Mouse (Mus musculus) cerebellum, postnatal 4 days (tissue): ENCODE data around the gene Rmi2.
"Not testable (repeated sequence)": the region's sequence is repeated elsewhere in the genome, so short reads cannot be mapped to it uniquely, and the experiment has no call there.

ENCODE experiments used
- DNase-seq, 2 experiments: peaks; one replicate each; pipeline ENCODE4 v3.0.0; 2022; ENCODE audit warnings: low spot score in 2 of 2, mixed read lengths in 1 of 2

Rmi2 gene

GRCm38 (mm10) chr16:10827269-10827668 lies 7.6 kb upstream of the Rmi2 start:
- no peak for DNase-seq

GRCm38 (mm10) chr16:10827766-10828460 lies 6.9 kb upstream of the Rmi2 start:
- no peak for DNase-seq

DNA sequence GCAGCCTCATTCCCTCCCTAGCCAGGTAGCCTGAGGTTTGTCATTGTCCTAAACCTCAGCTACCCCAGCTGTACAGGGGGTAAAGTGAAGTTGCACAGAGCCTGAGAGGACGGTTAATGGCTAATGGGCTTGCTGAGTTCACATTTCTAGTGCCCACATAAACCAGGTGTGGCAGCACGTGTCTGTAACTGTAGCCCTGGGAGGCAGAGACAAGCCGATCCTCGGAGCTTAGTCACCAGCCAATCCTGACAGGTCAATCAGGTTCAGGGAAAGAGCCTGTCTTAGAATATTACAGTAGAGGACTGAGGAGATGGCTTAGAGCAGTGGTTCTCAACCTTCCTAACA lies 6.4 kb upstream of the Rmi2 start:
- no peak for DNase-seq

- no peak for DNase-seq
Observed at GRCm38 (mm10) chr16:10834542-10834910, 333 bp upstream of the Rmi2 start.

GRCm38 (mm10) chr16:10836388-10836787 lies 1.5 kb downstream of the Rmi2 start:
- no peak for DNase-seq

DNA sequence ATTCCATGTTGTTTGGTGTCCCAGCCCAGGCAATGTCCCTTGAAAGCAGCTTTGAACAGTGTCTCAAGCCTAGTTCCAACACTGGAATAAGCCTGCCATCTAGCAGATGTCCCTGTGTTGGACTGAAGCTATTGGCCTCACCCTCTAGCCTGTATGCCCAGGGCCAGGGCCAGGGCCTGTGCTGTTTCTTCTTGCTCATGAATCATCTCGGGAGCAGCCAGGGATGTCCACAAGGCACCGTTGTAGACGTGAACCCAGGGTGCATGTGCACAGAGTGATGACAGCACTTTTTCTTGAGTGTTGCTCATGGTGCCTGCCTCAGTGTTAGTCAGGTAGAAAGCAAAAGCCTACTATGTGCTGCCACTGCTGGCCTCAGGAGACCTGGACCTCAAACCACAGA lies 2.4 kb downstream of the Rmi2 start:
- no peak for DNase-seq

- DNase-seq: no peak
Observed at GRCm38 (mm10) chr16:10837903-10838302, 3.0 kb downstream of the Rmi2 start.

DNA sequence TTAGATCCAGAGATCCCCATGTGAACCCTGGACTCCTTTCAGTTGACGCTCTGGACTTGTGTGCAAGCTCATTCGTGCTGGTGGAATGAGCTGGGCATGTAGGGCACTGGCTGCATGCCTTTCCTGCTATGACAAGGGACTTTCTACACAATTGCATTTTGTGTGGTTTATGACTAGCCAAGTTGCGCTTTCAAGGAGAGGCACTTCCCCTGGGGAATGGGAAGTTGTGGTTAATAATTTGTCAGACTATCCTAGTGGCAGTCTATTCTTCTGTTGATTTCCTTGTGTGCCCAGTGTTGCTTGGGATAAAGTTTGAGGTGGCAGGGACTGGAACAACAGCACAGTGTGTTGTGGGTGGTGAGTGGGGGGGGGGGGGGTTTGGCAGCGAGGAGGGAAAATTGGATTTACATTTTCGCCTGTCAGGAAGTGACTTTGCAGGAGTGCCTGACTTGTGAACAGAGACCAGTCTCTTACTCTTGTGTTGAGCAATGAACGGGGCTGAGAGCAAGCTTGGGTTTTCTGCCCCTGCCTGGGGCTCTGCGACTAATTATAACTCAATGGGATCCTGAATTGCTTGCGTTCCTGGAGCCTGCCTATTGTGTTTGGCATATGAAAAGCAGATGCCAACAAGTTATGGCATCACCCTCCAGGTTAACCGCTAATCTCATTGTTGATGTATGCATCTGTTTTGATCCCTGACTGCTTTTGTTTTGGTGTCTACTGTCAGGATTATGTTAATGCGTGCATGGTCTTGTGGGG lies 3.8 kb downstream of the Rmi2 start:
- DNase-seq: no peak

GRCm38 (mm10) chr16:10840018-10840417 lies 5.2 kb downstream of the Rmi2 start:
- DNase-seq: no peak

GRCm38 (mm10) chr16:10842282-10842855 lies 7.5 kb downstream of the Rmi2 start:
- peak in 1 of 2 experiments; percentile 35 for DNase-seq

DNA sequence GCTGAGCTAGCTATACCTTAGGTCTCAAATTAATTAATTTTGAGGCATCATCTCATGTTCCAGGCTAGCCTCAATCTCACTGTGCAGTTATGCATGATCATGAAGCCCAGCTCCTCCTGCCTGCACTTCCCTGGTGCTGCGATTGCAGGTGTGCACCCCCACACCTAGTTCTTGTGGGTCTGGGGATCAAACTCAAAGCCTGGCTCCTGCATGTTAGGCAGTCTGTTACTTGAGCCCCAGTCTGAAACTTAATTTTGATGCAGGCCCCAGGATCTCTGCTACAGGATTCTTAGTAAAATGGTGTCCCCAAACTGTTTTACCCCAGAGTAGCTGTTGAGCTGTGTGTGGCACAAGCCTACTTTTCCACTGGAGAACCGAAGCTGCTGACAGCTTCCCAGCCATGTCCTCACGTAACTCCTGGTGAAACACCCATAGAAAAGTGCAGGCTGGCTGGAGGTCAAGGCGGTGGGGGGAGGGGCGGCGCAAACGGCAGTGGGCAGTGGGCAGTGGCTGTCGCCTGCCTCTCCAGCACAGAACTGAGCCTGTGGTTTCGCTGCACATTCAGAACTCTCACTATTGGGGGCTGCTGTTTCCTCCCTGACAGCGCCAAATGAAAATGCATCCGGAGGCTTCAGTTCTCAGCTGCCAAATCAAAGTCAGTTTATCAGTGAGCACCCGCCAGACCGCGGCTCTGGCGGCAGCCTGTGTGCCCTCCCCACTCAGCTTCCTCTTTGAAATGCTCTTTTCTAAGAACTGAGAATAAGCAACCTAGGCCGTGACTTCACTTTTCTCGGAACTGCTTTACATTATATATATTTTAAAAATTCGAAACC lies 8.8 kb downstream of the Rmi2 start:
- DNase-seq: peak in 1 of 2 experiments; percentile 40

GRCm38 (mm10) chr16:10844319-10844670 lies 9.4 kb downstream of the Rmi2 start:
- DNase-seq: no peak

DNA sequence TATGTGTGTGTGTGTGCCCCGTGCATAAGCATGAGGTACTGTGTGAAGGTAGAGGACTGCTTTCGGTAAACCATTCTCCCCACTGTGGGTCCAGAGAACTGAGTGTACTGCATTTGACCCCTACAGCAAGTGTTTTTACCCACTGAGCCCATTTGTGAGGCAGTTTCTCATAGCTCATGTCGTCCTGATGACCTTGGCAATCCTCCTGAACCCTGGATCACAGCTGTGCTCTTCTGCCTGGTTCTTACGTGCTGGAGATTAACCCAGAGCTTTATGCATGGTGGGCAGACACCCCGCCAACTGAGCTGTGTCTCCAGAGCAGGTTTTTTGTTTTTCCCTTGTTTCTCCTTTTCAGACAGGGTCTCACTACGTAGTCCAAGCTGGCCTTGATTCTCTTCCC lies 11.1 kb downstream of the Rmi2 start:
- no peak for DNase-seq

DNA sequence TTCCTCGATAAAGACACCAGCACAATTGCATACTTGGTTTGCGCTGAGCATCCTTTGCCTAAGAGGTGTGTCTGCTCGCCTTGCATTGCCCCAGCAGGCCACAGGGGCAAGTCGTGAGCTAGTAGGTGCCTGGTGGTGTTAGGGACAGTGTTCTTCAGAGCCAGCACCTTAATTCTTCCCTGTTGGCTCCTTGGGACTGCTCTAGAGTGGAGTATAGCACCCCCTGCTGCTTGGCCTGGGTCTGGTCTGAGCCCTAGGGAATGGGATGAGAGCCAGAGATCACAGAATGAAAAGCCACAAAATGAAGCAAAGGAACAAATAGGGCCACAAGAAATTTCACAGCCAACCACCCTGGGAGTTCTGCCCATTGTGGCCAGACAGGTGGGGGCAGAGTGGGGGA lies 11.6 kb downstream of the Rmi2 start:
- DNase-seq: peak in 1 of 2 experiments; percentile 36

DNA sequence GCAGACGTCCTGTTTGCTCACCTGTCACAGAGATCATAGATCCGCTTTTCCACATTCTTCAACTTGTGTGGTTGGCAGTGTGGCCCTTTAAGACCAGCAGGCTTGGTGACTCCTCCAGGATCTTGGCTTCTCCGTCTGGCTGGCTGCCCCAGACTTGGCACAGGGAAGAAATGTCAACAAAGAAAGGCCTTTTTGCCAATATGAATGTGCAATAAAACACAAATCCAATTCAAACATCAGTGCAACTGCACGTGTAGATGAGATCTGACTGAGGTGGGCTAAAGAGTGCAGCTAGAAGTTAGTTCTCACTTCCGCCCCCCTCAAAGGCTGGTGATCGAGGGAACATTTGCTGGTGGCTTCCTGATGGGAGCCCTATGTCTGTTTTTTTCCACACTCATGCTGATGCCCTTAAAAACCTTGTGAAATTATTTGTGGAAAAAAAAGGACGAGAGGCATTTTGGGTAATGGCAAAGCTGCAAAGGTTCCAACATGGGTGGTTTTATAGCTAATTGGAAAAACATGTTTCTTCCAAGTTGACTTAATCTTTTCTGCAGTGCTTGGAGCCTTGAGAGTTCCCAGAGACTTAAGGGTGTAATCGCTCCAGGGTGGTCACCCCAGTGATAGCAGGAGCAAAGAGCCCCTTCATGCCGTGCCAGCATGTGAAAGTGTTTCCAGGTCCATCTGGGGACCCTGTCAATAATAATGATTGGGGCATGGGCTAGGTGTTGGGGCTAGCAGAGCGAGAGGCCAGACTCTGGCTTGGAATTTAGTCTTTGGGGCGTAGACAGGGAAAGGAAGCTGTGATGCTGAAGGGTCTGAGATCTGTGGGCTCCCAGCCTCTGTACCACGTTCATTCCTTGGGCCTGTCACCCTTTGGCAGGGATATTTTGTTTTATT lies 15.4 kb downstream of the Rmi2 start:
- peak in 1 of 2 experiments; percentile 72 for DNase-seq

GRCm38 (mm10) chr16:10850905-10851304 lies 16.0 kb downstream of the Rmi2 start:
- DNase-seq: no peak

GRCm38 (mm10) chr16:10852216-10852615 lies 17.4 kb downstream of the Rmi2 start:
- not testable (repeated sequence) for DNase-seq

DNA sequence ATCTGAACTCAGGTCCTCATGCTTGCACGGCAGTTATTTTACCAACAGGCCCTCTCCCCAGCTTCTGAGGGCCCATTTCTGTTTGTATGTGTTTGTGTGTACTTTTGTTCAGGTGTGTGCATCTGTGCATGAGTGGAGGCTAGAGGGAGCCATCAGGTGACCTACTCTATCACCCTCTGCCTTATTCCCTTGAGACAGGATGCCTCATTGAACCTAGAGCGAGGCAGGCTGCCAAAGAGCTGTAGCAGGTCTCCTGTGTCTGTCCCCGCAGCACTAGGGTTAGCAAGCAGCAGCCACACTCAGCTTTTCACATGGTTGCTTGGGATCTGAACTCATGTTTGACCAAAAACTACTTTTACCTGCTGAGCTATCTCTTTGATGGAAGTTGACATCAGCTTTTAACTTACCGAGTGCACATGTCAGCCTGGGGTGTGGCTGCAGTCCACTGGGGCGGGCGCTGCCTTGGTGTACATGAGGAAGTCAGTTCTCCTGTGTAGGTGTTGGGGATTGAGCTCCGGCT lies 24.9 kb downstream of the Rmi2 start:
- DNase-seq: no peak

GRCm38 (mm10) chr16:10861408-10861807 lies 26.5 kb downstream of the Rmi2 start:
- DNase-seq: no peak

DNA sequence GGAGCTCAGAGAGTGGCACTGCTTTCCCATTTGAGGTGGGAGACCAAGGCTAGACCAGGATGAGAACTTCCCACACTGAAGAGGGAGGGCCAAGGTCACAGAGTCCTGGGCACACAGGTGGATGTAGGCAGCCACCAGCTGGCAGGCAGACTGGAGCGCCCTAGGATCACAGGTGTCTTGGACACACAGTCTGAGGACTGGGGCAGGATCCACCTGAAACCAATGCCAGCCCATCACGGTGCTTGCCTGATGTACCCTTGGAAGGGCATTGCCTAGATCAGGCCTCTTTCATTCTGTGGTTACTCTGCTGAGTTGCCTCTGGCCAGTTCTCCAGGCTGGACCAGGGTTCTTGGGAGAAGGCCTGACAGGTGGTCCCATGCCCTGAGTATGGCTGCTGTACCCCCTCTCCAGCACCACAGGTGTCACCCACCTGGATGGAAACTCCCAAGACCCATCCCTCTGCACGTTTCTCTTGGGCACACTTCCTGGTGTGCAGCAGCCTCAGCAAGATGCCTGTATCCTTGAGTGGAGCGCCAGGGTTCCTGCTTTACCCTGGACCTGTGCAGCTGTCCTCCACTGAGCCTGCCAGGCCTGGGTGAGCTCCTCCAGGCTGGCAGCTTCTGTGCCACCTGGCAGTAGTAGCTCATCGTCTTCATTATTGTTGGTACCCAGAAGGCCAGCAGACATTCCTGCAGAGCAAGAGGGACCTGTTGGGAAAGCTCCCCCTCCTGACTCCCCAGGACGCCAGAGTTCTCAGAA lies 30.2 kb downstream of the Rmi2 start:
- no peak for DNase-seq
